Mouse (Mus musculus) liver, postnatal 0 days (tissue): ENCODE measurements around the gene Gm10974. TPM values are rescaled to one million over a fixed set of nuclear protein-coding genes. Genes with fewer than 3 reads are reported as not detected.

Source experiments
- ATAC-seq: fragments of 200-750 bp; cut with Nextera tagmentation; 2 replicates; pipeline ENCODE4 v1.8.0; 2017; ENCODE audit warnings: mild to moderate bottlenecking, moderate library complexity
- DNase-seq: peaks from one replicate; pipeline ENCODE4 v3.0.0-alpha.2; 2016
- H3K27ac ChIP-seq: fragments of 300-500 bp; sonication (generic); 2 replicates; pipeline ENCODE4 v1.5.1; 2014; ENCODE audit warnings: antibody characterized with exemption, moderate library complexity, mild to moderate bottlenecking, low read depth
- H3K27me3 ChIP-seq: fragments of 300-500 bp; sonication (generic); 2 replicates; pipeline ENCODE4 v1.6.1; 2014; ENCODE audit warnings: low read length, control low read depth, mixed read lengths; ENCODE audit not compliant: insufficient read depth
- H3K36me3 ChIP-seq: fragments of 300-500 bp; sonication (generic); replicated peaks from 2 replicates; pipeline ENCODE4 v1.6.1; 2014; ENCODE audit warnings: mild to moderate bottlenecking, control low read depth, low read length, moderate library complexity, mixed read lengths; ENCODE audit not compliant: insufficient read depth
- H3K4me1 ChIP-seq: fragments of 300-500 bp; sonication (generic); 2 replicates; pipeline ENCODE4 v1.6.1; 2014; ENCODE audit warnings: antibody characterized with exemption, mild to moderate bottlenecking, control low read depth; ENCODE audit not compliant: insufficient read depth
- H3K4me2 ChIP-seq: fragments of 300-500 bp; sonication (generic); 2 replicates; pipeline ENCODE4 v1.6.1; 2014; ENCODE audit warnings: low read depth, mild to moderate bottlenecking, low read length, moderate library complexity, mixed read lengths
- H3K4me3 ChIP-seq: fragments of 300-500 bp; sonication (generic); 2 replicates; pipeline ENCODE4 v1.5.1; 2014; ENCODE audit warnings: low read depth, low read length
- H3K9ac ChIP-seq: fragments of 300-500 bp; sonication (generic); replicated peaks from 2 replicates; pipeline ENCODE4 v1.6.1; 2014; ENCODE audit warnings: mild to moderate bottlenecking, moderate library complexity
- H3K9me3 ChIP-seq: fragments of 300-500 bp; sonication (generic); 2 replicates; pipeline ENCODE4 v1.6.1; 2016; ENCODE audit warnings: mild to moderate bottlenecking, control low read depth, low read length, mixed read lengths
- CTCF ChIP-seq: sonication (generic); IDR thresholded peaks from 2 replicates; pipeline ENCODE4 v1.5.1; 2016; ENCODE audit warnings: antibody characterized with exemption, low read depth
- EP300 ChIP-seq: IDR thresholded peaks from 2 replicates; pipeline ENCODE4 v1.6.1; 2016; ENCODE audit warnings: antibody characterized with exemption, low read depth, mild to moderate bottlenecking
- WGBS: fragments of 180-500 bp; shearing (Covaris S2); extraction: QIAGEN DNeasy Blood & Tissue Kit; methylation state at CpG from one replicate; pipeline ENCODE4 v1.1.7; 2014; ENCODE audit not compliant: insufficient replicate concordance; 5-methylcytosine and 5-hydroxymethylcytosine counted together
- polyA plus RNA-seq: library from polyadenylated mRNA; unstranded; fragments of >200 nt; fragmentation: Nextera tagmentation; extraction: Ambion mirVana; gene quantifications from 2 replicates; pipeline ENCODE4 v1.2.1, GENCODE M21; 2015

The Gm10974 gene
- polyA plus RNA-seq, 1 experiment from 2014 or later: not detected

DNA sequence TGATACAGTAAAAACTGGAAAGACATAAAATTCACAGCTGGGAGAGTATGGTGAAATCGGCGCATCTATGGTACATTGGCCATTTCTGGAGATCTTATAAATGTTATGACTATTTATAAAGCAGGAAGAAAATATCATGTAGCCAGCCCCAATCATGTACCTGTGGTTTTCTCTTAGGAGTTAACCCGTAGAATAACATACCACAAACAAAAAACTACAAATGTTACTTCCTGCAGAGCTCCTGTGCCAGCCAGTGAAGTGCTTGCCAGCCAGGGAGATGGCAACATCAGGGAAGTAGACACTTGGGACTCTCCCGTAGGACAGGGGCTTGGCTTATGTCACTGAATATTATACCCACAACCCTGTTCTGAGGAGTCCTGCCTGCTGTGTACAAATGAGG is 14.6 kb upstream of the Gm10974 start:
- 73% methylated on average over 4 of the region's 4 CpGs for WGBS
- ATAC-seq (no peak), DNase-seq (no peak)
- H3K4me1 ChIP-seq: peaks cover 3% of the 10 kb centered on the region; the same call in 1 of the 2 replicates
- no peak overlapping the region for H3K9ac ChIP-seq
- H3K27ac ChIP-seq: no peak overlapping the region
- no peaks in the 10 kb centered on the region for H3K27me3 ChIP-seq
- H3K9me3 ChIP-seq: no peaks in the 10 kb centered on the region
- no peak for TF ChIP-seq CTCF
- TF ChIP-seq EP300: no peak
- H3K4me2 ChIP-seq: no peak overlapping the region
- no peaks in the 10 kb centered on the region for H3K36me3 ChIP-seq
- H3K4me3 ChIP-seq: no peak overlapping the region

- no peak overlapping the region for H3K4me2 ChIP-seq
- H3K36me3 ChIP-seq: no peaks in the 10 kb centered on the region
- no peaks in the 10 kb centered on the region for H3K9me3 ChIP-seq
- no peaks in the 10 kb centered on the region for H3K27me3 ChIP-seq
- ATAC-seq (no peak), DNase-seq (no peak)
- 68% methylated on average over 3 of the region's 3 CpGs for WGBS
- H3K9ac ChIP-seq: no peak overlapping the region
- TF ChIP-seq EP300 (no peak), CTCF (no peak)
- no peaks in the 10 kb centered on the region for H3K4me1 ChIP-seq
- H3K4me3 ChIP-seq: no peak overlapping the region
- H3K27ac ChIP-seq: no peak overlapping the region
Measured at GRCm38 (mm10) chr7:66354911-66355310, 10.8 kb upstream of the Gm10974 start.

DNA sequence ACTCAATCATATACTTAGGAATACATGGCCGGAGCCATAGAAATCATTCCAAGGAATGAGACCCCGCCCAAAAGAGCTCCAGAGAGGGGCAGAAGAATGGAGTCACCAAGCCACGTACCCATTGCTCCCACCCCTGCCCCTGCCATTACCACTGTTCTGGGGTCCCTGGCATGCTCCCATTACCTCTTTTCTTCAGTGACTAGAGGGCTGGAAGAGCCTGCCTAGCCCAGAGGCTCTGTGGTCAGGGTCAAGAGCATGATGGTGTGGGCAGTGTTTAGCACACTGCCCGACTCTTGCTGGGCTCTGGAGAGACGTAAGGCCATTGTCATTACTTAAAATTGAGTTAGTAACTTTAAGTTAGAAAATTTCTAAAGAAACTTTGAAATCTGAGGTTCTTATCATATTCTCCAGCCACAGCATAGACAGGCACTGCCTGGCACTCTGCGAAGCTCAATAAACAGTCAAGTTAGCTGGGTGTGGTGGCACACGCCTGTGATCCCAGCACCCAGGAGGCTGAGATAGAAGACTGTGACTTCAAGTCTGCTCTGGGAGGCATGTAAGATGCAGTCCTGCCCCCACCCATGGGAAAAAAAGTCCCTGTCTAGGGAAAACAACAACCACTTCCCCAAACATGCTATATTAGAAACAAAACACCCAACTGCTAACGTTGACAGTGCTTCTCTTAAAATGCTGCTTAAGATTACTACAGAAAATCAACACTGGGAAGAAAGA is 9.7 kb upstream of the Gm10974 start:
- WGBS: 65% methylated on average over 8 of the region's 8 CpGs
- ATAC-seq (peak; percentile 62), DNase-seq (no peak)
- Histone ChIP-seq H3K9ac (no peak overlapping the region), H3K9me3 (no peaks in the 10 kb centered on the region), H3K4me3 (no peak overlapping the region), H3K4me1 (no peaks in the 10 kb centered on the region), H3K4me2 (no peak overlapping the region), H3K36me3 (no peaks in the 10 kb centered on the region), H3K27ac (no peak overlapping the region), H3K27me3 (no peaks in the 10 kb centered on the region)
- TF ChIP-seq EP300: no peak
- TF ChIP-seq CTCF: no peak

DNA sequence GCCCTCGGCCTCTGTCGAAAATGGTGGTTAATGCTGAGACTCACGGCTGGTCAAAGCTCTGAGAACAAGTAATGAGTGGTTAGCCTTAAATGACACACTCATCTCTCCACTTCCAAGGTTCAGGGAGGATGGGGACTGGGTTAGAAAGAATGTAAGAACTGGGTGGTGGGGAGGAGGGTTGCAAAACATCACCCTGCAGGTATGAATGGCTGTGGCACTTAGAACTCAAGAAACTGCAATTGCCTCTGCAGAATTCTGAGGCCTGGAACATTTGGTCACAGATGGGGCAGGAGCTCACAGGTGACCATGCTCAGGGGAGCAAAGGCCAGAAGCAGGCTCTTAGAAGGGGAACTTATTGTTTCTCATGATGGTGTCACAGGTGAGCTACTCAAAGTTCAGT is 7.2 kb upstream of the Gm10974 start:
- no peak for DNase-seq
- Histone ChIP-seq H3K36me3 (no peaks in the 10 kb centered on the region), H3K27me3 (no peaks in the 10 kb centered on the region), H3K4me3 (no peak overlapping the region), H3K4me1 (no peaks in the 10 kb centered on the region), H3K4me2 (no peak overlapping the region), H3K27ac (no peak overlapping the region), H3K9ac (no peak overlapping the region), H3K9me3 (peaks cover 3% of the 10 kb centered on the region; the same call in 1 of the 2 replicates)
- no peak for TF ChIP-seq CTCF
- no peak for TF ChIP-seq EP300
- 84% methylated on average over 3 of the region's 3 CpGs for WGBS
- ATAC-seq: no peak

GRCm38 (mm10) chr7:66359044-66359443 is 6.7 kb upstream of the Gm10974 start:
- no peak for ATAC-seq
- no peak overlapping the region for H3K4me2 ChIP-seq
- no peaks in the 10 kb centered on the region for H3K36me3 ChIP-seq
- TF ChIP-seq EP300 (no peak), CTCF (no peak)
- WGBS: 73% methylated on average over 4 of the region's 4 CpGs
- no peaks in the 10 kb centered on the region for H3K27me3 ChIP-seq
- no peaks in the 10 kb centered on the region for H3K4me1 ChIP-seq
- no peak overlapping the region for H3K4me3 ChIP-seq
- H3K9me3 ChIP-seq: peaks cover 3% of the 10 kb centered on the region; the same call in 1 of the 2 replicates
- no peak overlapping the region for H3K9ac ChIP-seq
- no peak overlapping the region for H3K27ac ChIP-seq
- no peak for DNase-seq

- H3K27ac ChIP-seq: no peak overlapping the region
- ATAC-seq (no peak), DNase-seq (no peak)
- H3K36me3 ChIP-seq: no peaks in the 10 kb centered on the region
- H3K9me3 ChIP-seq: peaks cover 3% of the 10 kb centered on the region; the same call in 1 of the 2 replicates
- no peak overlapping the region for H3K9ac ChIP-seq
- H3K27me3 ChIP-seq: no peaks in the 10 kb centered on the region
- H3K4me1 ChIP-seq: 0 out of 2 replicates have a peak, but pooled peaks cover 3% of the 10 kb centered on the region
- no peak overlapping the region for H3K4me3 ChIP-seq
- TF ChIP-seq CTCF: no peak
- no peak overlapping the region for H3K4me2 ChIP-seq
- 90% methylated on average over 11 of the region's 11 CpGs for WGBS
Measured at GRCm38 (mm10) chr7:66364491-66364890, 1.2 kb upstream of the Gm10974 start.
